Mouse (Mus musculus): ENCODE measurements around the gene Fkbp6. TPM values are rescaled to one million over a fixed set of nuclear protein-coding genes. Genes with fewer than 3 reads are reported as not detected.

Fkbp6 gene
- polyA plus RNA-seq, 1 experiment from 2014 or later = 1.2 TPM

- 74% methylated on average over 3 of the region's 3 CpGs for WGBS
These were observed 47.4 kb downstream of the Fkbp6 start for GRCm38 (mm10) chr5:135302454-135302853.

DNA sequence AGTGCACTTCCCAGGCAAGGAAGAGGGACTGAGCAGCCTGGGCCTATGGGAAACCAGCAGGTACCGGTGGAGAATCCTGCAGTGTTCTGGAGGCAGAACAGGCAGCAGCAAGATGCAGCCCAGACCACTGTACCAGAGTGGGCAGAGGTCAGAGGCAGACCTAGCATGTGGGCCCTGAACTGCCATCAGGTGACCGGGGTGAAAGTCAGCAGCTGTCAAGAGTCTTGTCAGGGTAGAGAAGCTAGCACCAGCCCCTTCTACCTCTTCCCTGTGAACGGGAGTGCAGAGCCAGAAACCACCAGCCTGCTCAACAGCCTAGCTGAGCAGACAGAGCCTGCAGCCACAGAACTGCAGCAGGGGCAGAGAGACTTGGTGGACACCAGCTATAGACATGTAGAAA, 47.9 kb downstream of the Fkbp6 start:
- Histone ChIP-seq H3K27ac (replicated peaks) (no peak overlapping the region), H3K27me3 (ENCODE audit: control insufficient read depth, insufficient read depth, low read length) (no peaks in the 10 kb centered on the region), H3K9me3 (ENCODE audit: control insufficient read depth, low read length) (no peaks in the 10 kb centered on the region), H3K4me3 (ENCODE audit: low read depth, low read length) (no peak overlapping the region), H3K4me1 (replicated peaks; ENCODE audit: control insufficient read depth, insufficient read depth) (no peaks in the 10 kb centered on the region), H3K9ac (ENCODE audit: low read length) (no peak overlapping the region), H3K36me3 (ENCODE audit: control insufficient read depth, insufficient read depth, low read length) (no peaks in the 10 kb centered on the region), H3K4me2 (replicated peaks; ENCODE audit: low read depth) (no peak overlapping the region)
- WGBS = 31% methylated on average over 3 of the region's 3 CpGs
- DNase-seq (ENCODE audit: low spot score) = no peak
- ATAC-seq (ENCODE audit: low FRiP score, low TSS enrichment) = no peak
- TF ChIP-seq CTCF (IDR thresholded peaks at IDR 0.05; ENCODE audit: low read depth) = no peak

More at GRCm38 (mm10) chr5:135302454-135302853, 47.4 kb downstream of the Fkbp6 start:
- Histone ChIP-seq H3K4me3 (ENCODE audit: low read depth, low read length) (no peak overlapping the region), H3K36me3 (ENCODE audit: control insufficient read depth, insufficient read depth, low read length) (no peaks in the 10 kb centered on the region), H3K9ac (ENCODE audit: low read length) (no peak overlapping the region), H3K4me1 (replicated peaks; ENCODE audit: control insufficient read depth, insufficient read depth) (no peaks in the 10 kb centered on the region), H3K27ac (replicated peaks) (no peak overlapping the region), H3K9me3 (ENCODE audit: control insufficient read depth, low read length) (no peaks in the 10 kb centered on the region), H3K4me2 (replicated peaks; ENCODE audit: low read depth) (no peak overlapping the region), H3K27me3 (ENCODE audit: control insufficient read depth, insufficient read depth, low read length) (no peaks in the 10 kb centered on the region)
- no peak for DNase-seq (ENCODE audit: low spot score)
- TF ChIP-seq CTCF (IDR thresholded peaks at IDR 0.05; ENCODE audit: low read depth) (peak; percentile 38; the same call in 1 of the 2 replicates), EP300 (optimal IDR thresholded peaks at IDR 0.05) (no peak)
- ATAC-seq (ENCODE audit: low FRiP score, low TSS enrichment) = no peak

DNA sequence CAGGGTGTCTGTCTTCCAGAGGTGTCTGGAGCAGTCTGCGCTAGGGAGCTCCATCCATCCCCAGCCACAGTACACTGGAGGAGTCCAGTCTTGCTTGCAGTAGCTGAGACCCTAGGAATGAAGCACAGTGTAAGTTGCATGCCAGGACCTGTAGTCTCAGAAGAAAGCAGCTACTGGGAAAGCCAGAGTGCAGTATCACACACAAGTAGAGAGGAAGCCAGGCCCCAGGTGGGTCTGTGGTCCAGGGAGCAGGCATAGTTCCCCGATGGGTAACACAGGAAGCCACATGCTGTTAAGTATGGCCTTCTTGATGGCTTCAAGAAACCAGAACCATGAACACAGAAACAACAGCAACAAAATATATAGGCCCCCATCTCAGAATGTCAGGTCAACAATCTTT, 57.8 kb downstream of the Fkbp6 start:
- TF ChIP-seq EP300 (optimal IDR thresholded peaks at IDR 0.05) = no peak
- no peak for TF ChIP-seq CTCF (IDR thresholded peaks at IDR 0.05; ENCODE audit: low read depth)
- Histone ChIP-seq H3K27ac (replicated peaks) (no peak overlapping the region), H3K4me3 (ENCODE audit: low read depth, low read length) (no peak overlapping the region), H3K9ac (ENCODE audit: low read length) (no peak overlapping the region), H3K4me2 (replicated peaks; ENCODE audit: low read depth) (no peak overlapping the region), H3K36me3 (ENCODE audit: control insufficient read depth, insufficient read depth, low read length) (no peaks in the 10 kb centered on the region), H3K27me3 (ENCODE audit: control insufficient read depth, insufficient read depth, low read length) (no peaks in the 10 kb centered on the region), H3K4me1 (replicated peaks; ENCODE audit: control insufficient read depth, insufficient read depth) (no peaks in the 10 kb centered on the region), H3K9me3 (ENCODE audit: control insufficient read depth, low read length) (no peaks in the 10 kb centered on the region)
- 80% methylated on average over 2 of the region's 2 CpGs for WGBS
- DNase-seq (ENCODE audit: low spot score) (no peak), ATAC-seq (ENCODE audit: low FRiP score, low TSS enrichment) (no peak)

DNA sequence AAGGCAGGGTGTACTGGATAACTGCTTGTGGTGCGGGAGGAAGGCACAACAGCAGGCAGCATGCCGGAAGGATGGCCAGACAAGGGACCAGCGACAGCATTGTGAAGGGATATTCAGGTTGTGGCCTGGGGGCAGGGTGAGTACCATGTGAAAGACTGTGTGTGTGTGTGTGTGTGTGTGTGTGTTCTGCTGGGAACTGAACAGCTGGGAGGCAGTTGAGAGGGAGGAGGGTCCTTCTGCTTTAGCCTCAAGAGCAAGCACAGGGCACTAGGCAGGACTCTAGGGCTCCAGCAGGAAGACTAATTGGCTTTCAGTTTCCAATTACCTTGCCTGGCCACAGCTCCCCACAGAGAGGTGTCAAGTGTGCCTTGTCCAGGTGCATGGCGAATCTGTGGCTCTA, 58.7 kb downstream of the Fkbp6 start:
- H3K27me3 ChIP-seq (ENCODE audit: control insufficient read depth, insufficient read depth, low read length) = no peaks in the 10 kb centered on the region
- H3K36me3 ChIP-seq (ENCODE audit: control insufficient read depth, insufficient read depth, low read length) = no peaks in the 10 kb centered on the region
- H3K9ac ChIP-seq (ENCODE audit: low read length) = no peak overlapping the region
- no peak for TF ChIP-seq EP300 (optimal IDR thresholded peaks at IDR 0.05)
- TF ChIP-seq CTCF (IDR thresholded peaks at IDR 0.05; ENCODE audit: low read depth) = no peak
- ATAC-seq (ENCODE audit: low FRiP score, low TSS enrichment) (no peak), DNase-seq (ENCODE audit: low spot score) (no peak)
- no peaks in the 10 kb centered on the region for H3K4me1 ChIP-seq (replicated peaks; ENCODE audit: control insufficient read depth, insufficient read depth)
- no peak overlapping the region for H3K27ac ChIP-seq (replicated peaks)
- no peak overlapping the region for H3K4me2 ChIP-seq (replicated peaks; ENCODE audit: low read depth)
- 61% methylated on average over 4 of the region's 4 CpGs for WGBS
- no peaks in the 10 kb centered on the region for H3K9me3 ChIP-seq (ENCODE audit: control insufficient read depth, low read length)
- no peak overlapping the region for H3K4me3 ChIP-seq (ENCODE audit: low read depth, low read length)

- H3K9ac ChIP-seq (ENCODE audit: low read length) = no peak overlapping the region
- H3K36me3 ChIP-seq (ENCODE audit: control insufficient read depth, insufficient read depth, low read length) = no peaks in the 10 kb centered on the region
- H3K27me3 ChIP-seq (ENCODE audit: control insufficient read depth, insufficient read depth, low read length) = no peaks in the 10 kb centered on the region
- H3K27ac ChIP-seq (replicated peaks) = no peak overlapping the region
- H3K4me1 ChIP-seq (replicated peaks; ENCODE audit: control insufficient read depth, insufficient read depth) = no peaks in the 10 kb centered on the region
- H3K9me3 ChIP-seq (ENCODE audit: control insufficient read depth, low read length) = no peaks in the 10 kb centered on the region
- WGBS = 83% methylated on average over 6 of the region's 6 CpGs
- no peak overlapping the region for H3K4me3 ChIP-seq (ENCODE audit: low read depth, low read length)
- TF ChIP-seq CTCF (IDR thresholded peaks at IDR 0.05; ENCODE audit: low read depth) (no peak), EP300 (optimal IDR thresholded peaks at IDR 0.05) (no peak)
- ATAC-seq (ENCODE audit: low FRiP score, low TSS enrichment) = no peak; the same call in 1 of the 2 replicates
- no peak for DNase-seq (ENCODE audit: low spot score)
- no peak overlapping the region for H3K4me2 ChIP-seq (replicated peaks; ENCODE audit: low read depth)
These were observed 59.1 kb downstream of the Fkbp6 start for GRCm38 (mm10) chr5:135290703-135291102.

DNA sequence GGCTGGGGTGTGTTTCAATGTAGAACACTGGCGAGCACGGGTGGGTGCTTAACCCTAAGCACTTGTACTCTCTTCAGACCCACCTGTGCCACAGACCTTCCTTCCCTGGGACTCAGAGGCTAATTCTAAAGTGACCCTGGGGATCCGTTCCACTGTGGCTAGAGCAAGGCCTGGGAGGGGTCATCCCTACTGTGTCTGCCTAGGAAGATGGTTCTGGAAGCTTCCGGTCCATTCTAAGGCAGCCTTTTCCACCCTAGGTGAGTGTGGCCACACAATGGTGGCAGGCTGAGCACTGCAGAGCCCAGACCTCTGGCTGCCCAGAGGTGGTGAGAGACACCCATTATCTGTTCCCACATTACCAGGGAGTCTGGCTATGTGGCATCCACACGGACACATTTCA, 62.9 kb downstream of the Fkbp6 start:
- DNase-seq (ENCODE audit: low spot score) (no peak), ATAC-seq (ENCODE audit: low FRiP score, low TSS enrichment) (no peak)
- H3K9ac ChIP-seq (ENCODE audit: low read length) = no peak overlapping the region
- H3K27ac ChIP-seq (replicated peaks) = no peak overlapping the region
- no peaks in the 10 kb centered on the region for H3K9me3 ChIP-seq (ENCODE audit: control insufficient read depth, low read length)
- TF ChIP-seq CTCF (IDR thresholded peaks at IDR 0.05; ENCODE audit: low read depth) = no peak
- TF ChIP-seq EP300 (optimal IDR thresholded peaks at IDR 0.05) = no peak
- no peak overlapping the region for H3K4me2 ChIP-seq (replicated peaks; ENCODE audit: low read depth)
- H3K4me1 ChIP-seq (replicated peaks; ENCODE audit: control insufficient read depth, insufficient read depth) = no peaks in the 10 kb centered on the region
- no peak overlapping the region for H3K4me3 ChIP-seq (ENCODE audit: low read depth, low read length)
- 77% methylated on average over 5 of the region's 5 CpGs for WGBS
- no peaks in the 10 kb centered on the region for H3K36me3 ChIP-seq (ENCODE audit: control insufficient read depth, insufficient read depth, low read length)
- H3K27me3 ChIP-seq (ENCODE audit: control insufficient read depth, insufficient read depth, low read length) = no peaks in the 10 kb centered on the region

All from stomach, postnatal 0 days (tissue).